Mouse (Mus musculus) effector memory CD4-positive, alpha-beta T cell, adult 5 months (primary cell): ENCODE data around the gene Anxa2. TPM values are rescaled to one million over a fixed set of nuclear protein-coding genes. Genes with fewer than 3 reads are reported as not detected.

Experiments
- polyA plus RNA-seq: library from polyadenylated mRNA; unstranded; fragments of 100-300 nt; shearing (Covaris generic); gene quantifications from one replicate; pipeline ENCODE4 v1.2.1, GENCODE M21; 2017

The Anxa2 gene
- 120 TPM for polyA plus RNA-seq

DNA sequence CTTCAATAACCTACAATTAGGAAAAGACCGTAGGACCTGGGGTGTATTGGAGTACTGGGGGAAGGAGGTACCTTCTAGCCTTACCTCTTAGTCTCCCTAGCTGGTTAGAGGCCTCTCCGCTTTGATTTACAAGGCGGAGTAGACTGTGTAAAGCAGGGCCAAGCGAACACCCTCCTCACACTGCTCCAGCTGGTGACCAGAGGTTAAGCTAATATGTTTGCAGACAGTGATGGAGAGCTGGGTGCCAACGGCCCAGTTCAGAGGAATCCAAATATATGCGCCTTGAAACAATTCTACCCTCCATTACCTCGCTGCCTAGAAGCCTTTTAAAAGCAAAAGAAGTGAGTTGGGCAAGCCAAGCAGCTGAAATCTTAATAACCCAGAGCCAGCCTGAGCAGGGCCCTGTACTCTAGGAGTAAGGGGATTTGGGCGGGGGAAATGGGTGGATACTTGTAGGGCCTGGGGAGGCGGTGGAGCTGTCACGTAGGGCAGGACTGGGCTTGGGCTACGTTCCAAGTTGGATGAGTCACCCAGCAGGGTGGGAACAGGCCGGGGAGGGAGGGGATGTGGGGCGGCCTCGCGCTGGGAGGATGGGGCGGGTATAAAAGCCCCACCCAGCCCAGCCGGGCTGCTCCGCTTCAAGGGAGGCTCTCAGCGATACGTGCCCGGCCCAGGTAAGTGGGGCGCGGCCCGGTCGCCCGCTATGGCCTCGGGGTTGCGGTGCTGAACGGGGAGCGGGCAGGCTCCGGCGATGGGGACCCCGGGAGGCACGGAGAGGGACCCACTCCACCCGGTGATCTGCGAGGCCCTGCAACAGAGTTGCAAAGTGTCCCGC lies at the start of gene Anxa2:
TSS of gene Anxa2 (plus strand) at position 555 of the 835 bp plus-strand sequence.

Other genes starting within 250 kb of the Anxa2 start
- 12.7 TPM for gene Ice2, start 55.7 kb upstream of the Anxa2 start, polyA plus RNA-seq